Mouse (Mus musculus): Measurements from ENCODE around the gene Alg2. TPM values are rescaled to one million over a fixed set of nuclear protein-coding genes. Genes with fewer than 3 reads are reported as not detected.

The Alg2 gene
- total RNA-seq, 2 experiments from 2014 or later: 9.3 to 9.6 TPM

Other genes with a start within 250 kb of the Alg2 start
- 10 to 100 TPM; 16.7 to 18.5 TPM for gene Tgfbr1, start 121.1 kb downstream of the Alg2 start, total RNA-seq (2021)
- gene Sec61b, start 325 bp upstream of the Alg2 start, total RNA-seq (2021): 10 to 100 TPM; 37.4 to 39.0 TPM